Mouse (Mus musculus) layer of hippocampus, adult 11-12 months (tissue): ENCODE measurements around the gene Prkar2a.

Experiments
- DNase-seq: peaks from one replicate; pipeline ENCODE4 v3.0.0; 2022; ENCODE audit warnings: low spot score

Prkar2a gene

GRCm38 (mm10) chr9:108692226-108693041 is 3.3 kb downstream of the Prkar2a start:
- DNase-seq, result peak; percentile 67

GRCm38 (mm10) chr9:108693946-108694345 is 4.8 kb downstream of the Prkar2a start:
- no peak for DNase-seq

DNA sequence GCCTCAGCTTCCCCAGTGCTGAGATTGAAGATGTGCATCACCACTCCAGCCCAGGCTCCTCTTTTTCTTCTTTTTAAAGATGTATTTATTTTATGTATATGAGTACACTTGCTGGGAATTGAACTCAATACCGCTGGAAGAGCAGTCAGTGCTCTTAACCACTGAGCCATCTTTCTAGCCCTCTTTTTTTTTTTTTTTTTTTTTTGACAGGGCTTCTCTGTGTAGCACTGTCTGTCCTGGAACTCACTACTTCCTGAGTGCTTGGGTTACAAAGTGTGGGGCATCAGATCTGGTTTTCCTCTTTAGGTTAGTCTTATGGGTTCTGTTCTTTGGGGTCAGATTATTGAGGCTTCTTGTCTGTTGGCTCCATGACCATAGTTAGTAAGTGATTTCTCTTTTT is 5.4 kb downstream of the Prkar2a start:
- no peak for DNase-seq

DNA sequence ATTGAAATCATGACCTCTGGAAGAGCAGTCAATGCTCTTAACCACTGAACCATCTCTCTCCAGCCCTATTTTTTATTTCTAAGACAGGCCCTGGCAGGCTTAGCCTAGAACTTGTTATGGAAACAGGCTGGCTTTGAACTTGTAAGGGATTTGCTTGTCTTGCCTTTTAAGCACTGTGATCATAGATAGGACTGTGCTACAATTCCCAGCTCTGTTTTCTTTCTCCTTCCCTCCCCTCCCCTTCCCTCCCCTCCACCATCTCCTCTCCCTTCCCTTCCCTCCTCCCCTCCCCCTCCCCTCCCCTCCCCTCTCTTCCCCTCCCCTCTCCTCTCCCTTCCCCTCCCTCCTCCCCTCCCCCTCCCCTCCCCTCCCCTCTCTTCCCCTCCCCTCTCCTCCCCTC is 13.4 kb downstream of the Prkar2a start:
- no peak for DNase-seq

GRCm38 (mm10) chr9:108703373-108704110 is 14.4 kb downstream of the Prkar2a start:
- no peak for DNase-seq

DNA sequence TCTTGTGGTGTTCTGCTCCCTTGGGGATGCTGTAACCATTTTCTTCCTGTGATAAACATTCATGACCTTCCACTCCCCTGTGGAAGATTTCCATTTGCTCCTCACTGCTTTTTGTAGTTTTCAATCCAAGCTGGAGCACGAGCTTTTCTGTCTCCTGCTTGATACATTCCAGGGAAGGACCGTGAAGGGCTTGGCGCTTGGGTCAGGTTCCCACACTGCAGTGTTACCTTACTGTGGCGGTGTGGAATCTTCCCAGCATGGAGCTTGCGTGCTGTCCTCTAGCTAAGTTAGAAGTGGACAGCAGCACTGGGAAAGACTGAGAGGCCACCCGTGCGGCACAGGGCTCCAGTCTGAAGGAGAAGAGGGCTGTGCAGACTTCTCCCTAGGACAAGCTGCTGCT is 15.5 kb downstream of the Prkar2a start:
- DNase-seq, result no peak

- no peak for DNase-seq
Observed at GRCm38 (mm10) chr9:108707212-108707611, 18.1 kb downstream of the Prkar2a start.

DNA sequence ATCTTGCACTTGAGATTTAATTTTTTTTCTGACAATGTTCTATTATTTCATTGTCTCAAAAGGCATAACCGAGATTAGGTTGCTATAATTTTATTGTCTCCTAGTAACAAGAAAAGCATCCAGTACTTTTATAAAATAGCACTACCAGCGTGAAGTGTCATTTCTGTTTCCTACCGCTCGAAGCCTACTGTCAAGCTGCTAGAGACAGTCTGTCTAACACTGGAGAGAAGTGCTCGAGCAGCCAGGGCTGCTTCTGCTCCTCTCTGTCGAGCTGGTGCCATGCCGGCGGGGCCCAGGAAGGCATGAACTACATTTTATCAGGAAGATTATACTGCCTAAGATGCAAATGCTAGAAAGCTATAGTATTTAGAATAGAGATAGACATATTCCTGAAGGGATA is 19.7 kb downstream of the Prkar2a start:
- no peak for DNase-seq

DNA sequence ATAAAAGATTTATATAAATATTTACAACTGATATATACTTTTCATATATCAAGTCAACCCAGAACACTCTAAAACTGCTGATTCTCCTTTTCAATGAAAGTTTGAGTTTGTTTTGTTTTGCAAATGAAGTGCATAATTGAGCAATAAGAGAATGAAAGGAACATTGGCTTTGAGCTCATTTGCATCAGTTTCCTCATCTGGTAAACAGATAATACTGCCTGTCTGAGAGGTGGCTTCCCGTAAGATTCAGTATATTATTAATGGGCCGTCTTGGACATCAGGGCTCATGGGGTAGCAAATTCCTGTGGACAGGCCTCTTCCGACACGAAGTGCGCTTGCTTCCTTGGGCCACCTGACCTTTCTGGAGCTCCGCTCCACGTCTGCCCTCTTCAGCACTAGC is 21.7 kb downstream of the Prkar2a start:
- no peak for DNase-seq

DNA sequence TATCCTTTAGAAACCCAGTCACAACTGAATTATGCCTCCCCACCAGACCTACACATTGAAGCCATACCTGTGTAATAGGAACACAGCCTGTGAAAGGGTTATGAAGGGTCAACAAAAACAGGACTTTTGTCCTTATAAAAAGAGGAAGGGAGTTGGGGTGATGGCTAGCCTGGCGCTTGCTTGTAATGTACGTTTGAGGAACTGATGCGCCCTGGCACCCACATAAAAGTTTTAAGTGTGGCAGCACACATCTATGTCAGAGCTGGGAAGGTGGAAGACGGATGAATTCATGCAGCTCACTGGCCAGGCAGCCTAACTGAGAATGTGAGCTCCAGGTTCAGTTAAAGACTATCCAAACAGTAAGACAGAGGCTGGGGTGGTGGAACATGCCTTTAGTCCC is 27.1 kb downstream of the Prkar2a start:
- DNase-seq, result no peak

DNA sequence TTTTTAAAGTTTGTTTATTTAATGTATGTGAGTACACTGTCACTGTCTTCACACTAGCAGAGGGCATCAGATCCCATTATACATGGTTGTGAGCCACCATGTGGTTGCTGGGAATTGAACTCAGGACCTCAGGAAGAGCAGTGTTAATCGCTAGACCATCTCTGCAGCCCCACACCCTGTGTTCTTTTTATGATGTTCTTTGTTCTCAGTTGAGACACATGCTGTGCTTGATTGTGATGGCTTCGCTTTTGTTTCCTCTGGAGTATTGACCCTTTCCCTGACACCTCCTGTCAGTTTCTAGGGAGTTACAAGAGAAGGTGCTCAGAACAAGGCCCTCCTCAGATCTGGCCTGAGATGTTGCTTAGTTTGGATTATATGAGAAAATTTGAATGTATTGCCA is 34.6 kb downstream of the Prkar2a start:
- no peak for DNase-seq

- DNase-seq, result no peak
Observed at GRCm38 (mm10) chr9:108726116-108726515, 37.0 kb downstream of the Prkar2a start.

- DNase-seq, result no peak
Observed at GRCm38 (mm10) chr9:108729050-108729449, 39.9 kb downstream of the Prkar2a start.

- DNase-seq, result no peak
Observed at GRCm38 (mm10) chr9:108732462-108732861, 43.3 kb downstream of the Prkar2a start.

DNA sequence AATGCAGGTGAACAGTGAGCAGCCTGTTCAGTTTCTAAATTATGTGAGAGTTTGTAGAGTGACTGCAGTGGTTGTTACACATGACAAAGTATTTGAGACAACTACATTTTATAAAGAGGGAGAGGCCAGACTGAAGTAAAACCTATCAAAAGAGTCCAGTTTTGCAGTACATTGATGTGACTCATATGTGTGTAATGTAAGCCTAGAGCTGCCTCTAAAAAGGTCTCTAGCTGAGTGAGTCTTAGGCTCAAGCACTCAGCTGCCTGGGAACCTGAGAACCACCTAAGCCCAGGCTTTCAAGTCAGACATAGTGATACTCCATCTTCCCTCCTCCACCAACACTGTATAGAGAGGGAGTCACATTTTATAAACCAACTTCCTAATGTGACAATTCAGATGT is 45.5 kb downstream of the Prkar2a start:
- no peak for DNase-seq

DNA sequence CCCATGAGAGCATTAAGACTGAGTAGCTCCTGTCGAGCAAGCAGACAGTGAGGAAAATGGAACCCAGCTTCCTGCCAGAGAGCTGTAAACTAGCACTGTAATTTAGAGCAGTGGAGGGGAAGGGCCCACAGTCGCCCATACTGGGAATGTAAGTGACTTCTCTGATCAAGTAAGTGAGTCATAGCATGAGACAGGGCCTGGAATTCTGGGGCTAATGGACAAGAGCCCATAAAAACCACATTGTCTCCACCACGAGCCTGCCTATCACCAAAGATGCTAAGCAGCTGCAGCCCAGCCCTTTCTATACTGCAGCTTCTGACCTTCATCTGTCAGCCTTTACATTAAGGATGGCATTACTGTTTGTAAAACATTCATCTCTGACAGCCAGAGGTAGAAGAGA is 50.1 kb downstream of the Prkar2a start:
- no peak for DNase-seq

GRCm38 (mm10) chr9:108740062-108740461 is 50.9 kb downstream of the Prkar2a start:
- no peak for DNase-seq

DNA sequence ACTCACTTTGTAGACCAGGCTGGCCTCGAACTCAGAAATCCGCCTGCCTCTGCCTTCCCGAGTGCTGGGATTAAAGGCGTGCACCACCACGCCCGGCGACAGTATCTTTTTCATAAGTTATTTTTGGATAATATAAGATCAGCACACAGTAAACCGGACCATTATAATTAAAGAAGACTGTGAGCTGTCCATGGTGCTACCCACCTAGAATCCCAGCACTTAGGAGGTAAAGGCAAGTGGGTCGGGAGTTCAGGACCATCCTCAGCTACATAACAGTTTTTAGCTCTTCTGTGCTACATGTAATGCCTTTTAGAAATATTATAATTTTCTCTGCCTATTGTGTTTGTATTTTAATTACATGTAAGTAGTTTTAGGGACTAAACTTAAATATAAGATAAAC is 52.9 kb downstream of the Prkar2a start:
- no peak for DNase-seq

- no peak for DNase-seq
Observed at GRCm38 (mm10) chr9:108746876-108747499, 57.9 kb downstream of the Prkar2a start.

- DNase-seq, result no peak
Observed at GRCm38 (mm10) chr9:108747694-108748093, 58.6 kb downstream of the Prkar2a start.

DNA sequence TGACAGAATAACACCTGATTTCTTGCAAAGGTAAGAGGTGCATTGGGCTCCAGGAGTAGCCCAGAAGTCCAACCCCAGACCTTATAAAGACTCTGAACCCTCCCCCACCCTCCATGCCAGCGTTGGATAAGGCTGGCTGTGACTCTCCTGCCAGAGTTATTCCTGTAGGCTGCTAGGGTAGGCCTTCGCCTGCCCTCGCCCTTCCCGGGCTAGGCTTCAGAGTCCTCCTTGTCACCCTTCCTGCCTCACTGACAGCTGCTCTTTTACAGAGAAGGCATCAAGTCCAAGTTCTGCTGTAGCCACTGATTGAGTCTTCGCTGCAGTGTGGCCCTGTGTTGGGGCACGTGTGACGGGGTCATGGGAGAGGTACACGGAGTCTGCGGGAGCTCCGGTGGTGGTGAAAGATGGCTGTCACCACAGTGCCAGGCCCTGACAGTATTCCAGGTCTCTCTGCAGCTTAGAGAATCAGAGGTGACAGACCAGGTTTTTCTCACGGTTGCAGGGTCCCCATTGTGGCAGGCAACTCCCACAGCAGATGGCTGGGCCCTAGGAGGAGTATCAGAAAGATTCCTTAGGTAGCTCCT is 59.6 kb downstream of the Prkar2a start:
- no peak for DNase-seq

DNA sequence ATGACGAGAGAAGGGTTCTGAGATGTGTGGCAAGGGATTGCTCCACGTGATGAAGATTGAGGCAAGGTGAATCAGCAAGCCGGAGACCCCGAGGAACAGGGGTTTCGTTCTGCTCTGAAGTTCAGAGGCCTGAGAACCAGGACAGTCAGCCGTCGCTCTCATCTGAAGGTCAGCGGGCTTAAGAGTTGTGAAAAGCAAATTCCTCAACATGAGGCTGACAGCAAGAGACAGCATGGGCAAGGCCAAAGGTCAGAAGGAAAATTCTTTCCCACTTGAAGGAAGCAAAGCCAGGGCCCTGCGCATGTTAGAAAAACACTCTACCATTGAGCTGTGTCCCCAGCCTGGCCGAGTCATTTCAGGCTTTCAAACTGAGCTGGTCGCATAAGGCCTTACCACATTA is 61.5 kb downstream of the Prkar2a start:
- DNase-seq, result no peak
